Mouse (Mus musculus): ENCODE data around the gene Rbl1.
A peak's percentile ranks its signal among the peaks of the same experiment; 100 is the strongest.
"Not testable (repeated sequence)": the region's sequence is repeated elsewhere in the genome, so short reads cannot be mapped to it uniquely, and the experiment has no call there.

Gene Rbl1

GRCm38 (mm10) chr2:157172984-157173383 lies 31.4 kb downstream of the Rbl1 start:
- no peak for DNase-seq (ENCODE audit: low spot score in 2 of 2)

GRCm38 (mm10) chr2:157170626-157171025 lies 33.7 kb downstream of the Rbl1 start:
- no peak for DNase-seq (ENCODE audit: low spot score in 2 of 2)

GRCm38 (mm10) chr2:157170166-157170565 lies 34.2 kb downstream of the Rbl1 start:
- no peak for DNase-seq (ENCODE audit: low spot score in 2 of 2)

- DNase-seq (ENCODE audit: low spot score in 2 of 2) = no peak
These were observed 37.8 kb downstream of the Rbl1 start for GRCm38 (mm10) chr2:157166371-157167080.

- not testable (repeated sequence) for DNase-seq (ENCODE audit: low spot score in 2 of 2)
These were observed 38.8 kb downstream of the Rbl1 start for GRCm38 (mm10) chr2:157165312-157166224.

- DNase-seq (ENCODE audit: low spot score in 2 of 2) = no peak
These were observed 40.2 kb downstream of the Rbl1 start for GRCm38 (mm10) chr2:157164101-157164500.

GRCm38 (mm10) chr2:157156079-157156478 lies 48.3 kb downstream of the Rbl1 start:
- DNase-seq (ENCODE audit: low spot score in 2 of 2) = no peak

GRCm38 (mm10) chr2:157153235-157153634 lies 51.1 kb downstream of the Rbl1 start:
- DNase-seq (ENCODE audit: low spot score in 2 of 2) = no peak

- DNase-seq (ENCODE audit: low spot score in 2 of 2) = no peak
These were observed 55.9 kb downstream of the Rbl1 start for GRCm38 (mm10) chr2:157148417-157148816.

GRCm38 (mm10) chr2:157147397-157148020 lies 56.8 kb downstream of the Rbl1 start:
- no peak for DNase-seq (ENCODE audit: low spot score in 2 of 2)

GRCm38 (mm10) chr2:157145173-157145572 lies 59.2 kb downstream of the Rbl1 start:
- DNase-seq (ENCODE audit: low spot score in 2 of 2) = no peak

- DNase-seq (ENCODE audit: low spot score in 2 of 2) = no peak
These were observed 60.2 kb downstream of the Rbl1 start for GRCm38 (mm10) chr2:157144132-157144531.

- DNase-seq (ENCODE audit: low spot score in 2 of 2) = no peak
These were observed 62.4 kb downstream of the Rbl1 start for GRCm38 (mm10) chr2:157141962-157142361.

- no peak for DNase-seq (ENCODE audit: low spot score in 2 of 2)
These were observed 65.0 kb downstream of the Rbl1 start for GRCm38 (mm10) chr2:157139251-157139802.

GRCm38 (mm10) chr2:157138808-157139207 lies 65.5 kb downstream of the Rbl1 start:
- DNase-seq (ENCODE audit: low spot score in 2 of 2) = no peak

GRCm38 (mm10) chr2:157137959-157138731 lies 66.2 kb downstream of the Rbl1 start:
- DNase-seq (ENCODE audit: low spot score in 2 of 2) = no peak

GRCm38 (mm10) chr2:157136646-157137045 lies 67.7 kb downstream of the Rbl1 start:
- DNase-seq (ENCODE audit: low spot score in 2 of 2) = no peak

- DNase-seq (ENCODE audit: low spot score in 2 of 2) = no peak
These were observed 68.2 kb downstream of the Rbl1 start for GRCm38 (mm10) chr2:157136176-157136575.

- DNase-seq (ENCODE audit: low spot score in 2 of 2) = no peak
These were observed 68.7 kb downstream of the Rbl1 start for GRCm38 (mm10) chr2:157135529-157136120.

- peak; percentile 84 for DNase-seq (ENCODE audit: low spot score in 2 of 2)
These were observed 69.3 kb downstream of the Rbl1 start, which contains the start of gene Samhd1 for GRCm38 (mm10) chr2:157135014-157135413. Gene Samhd1 (minus strand): TSS chr2:157135265.

- DNase-seq (ENCODE audit: low spot score in 2 of 2) = peak in 1 of 2 experiments; percentile 14
These were observed 69.8 kb downstream of the Rbl1 start for GRCm38 (mm10) chr2:157134479-157134931.

Data from cerebellum, postnatal 4 days (tissue).